Mouse (Mus musculus) embryonic facial prominence, embryonic 15.5 days (tissue): ENCODE results near the gene Asrgl1. TPM values are rescaled to one million over a fixed set of nuclear protein-coding genes. Genes with fewer than 3 reads are reported as not detected.
A peak's percentile ranks its signal among the peaks of the same experiment; 100 is the strongest.
"Not testable (repeated sequence)": the region's sequence is repeated elsewhere in the genome, so short reads cannot be mapped to it uniquely, and the experiment has no call there.

ENCODE experiments used
- ATAC-seq: fragments of 200-750 bp; cut with Nextera tagmentation; 2 replicates; pipeline ENCODE4 v1.8.0; 2017; ENCODE audit warnings: low read depth, moderate TSS enrichment; ENCODE audit not compliant: insufficient number of reproducible peaks, low FRiP score, low TSS enrichment
- H3K27ac ChIP-seq: fragments of 300-500 bp; sonication (generic); replicated peaks from 2 replicates; pipeline ENCODE4 v1.5.1; 2015; ENCODE audit warnings: mild to moderate bottlenecking, inconsistent platforms
- H3K27me3 ChIP-seq: fragments of 300-500 bp; sonication (generic); 2 replicates; pipeline ENCODE4 v1.6.1; 2015; ENCODE audit warnings: inconsistent platforms
- H3K36me3 ChIP-seq: fragments of 300-500 bp; sonication (generic); 2 replicates; pipeline ENCODE4 v1.6.1; 2015; ENCODE audit warnings: mild to moderate bottlenecking, inconsistent platforms
- H3K4me1 ChIP-seq: fragments of 300-500 bp; sonication (generic); 2 replicates; pipeline ENCODE4 v1.6.1; 2015; ENCODE audit warnings: inconsistent platforms
- H3K4me2 ChIP-seq: fragments of 300-500 bp; sonication (generic); replicated peaks from 2 replicates; pipeline ENCODE4 v1.6.1; 2015; ENCODE audit warnings: mild to moderate bottlenecking, inconsistent platforms
- H3K4me3 ChIP-seq: fragments of 300-500 bp; sonication (generic); replicated peaks from 2 replicates; pipeline ENCODE4 v1.5.1; 2015; ENCODE audit warnings: mild to moderate bottlenecking, inconsistent platforms
- H3K9ac ChIP-seq: fragments of 300-500 bp; sonication (generic); 2 replicates; pipeline ENCODE4 v1.6.1; 2015; ENCODE audit warnings: inconsistent platforms
- H3K9me3 ChIP-seq: fragments of 300-500 bp; sonication (generic); replicated peaks from 2 replicates; pipeline ENCODE4 v1.6.1; 2016; ENCODE audit warnings: inconsistent platforms
- WGBS: fragments of 180-500 bp; shearing (Covaris S2); methylation state at CpG from one replicate; pipeline ENCODE4 v1.1.7; 2015; 5-methylcytosine and 5-hydroxymethylcytosine counted together
- polyA plus RNA-seq: library from polyadenylated mRNA; unstranded; fragments of >200 nt; fragmentation: Nextera tagmentation; extraction: Ambion mirVana; gene quantifications from 2 replicates; pipeline ENCODE4 v1.2.1, GENCODE M21; 2015

Gene Asrgl1
- polyA plus RNA-seq, 1 experiment from 2014 or later, result 14.1 TPM

GRCm38 (mm10) chr19:9101062-9101457 is 34.4 kb downstream of the Asrgl1 start:
- Histone ChIP-seq H3K4me2 (no peak overlapping the region), H3K4me1 (peaks cover 18% of the 10 kb centered on the region), H3K27me3 (no peaks in the 10 kb centered on the region), H3K36me3 (no peaks in the 10 kb centered on the region), H3K27ac (no peak overlapping the region), H3K9me3 (no peaks in the 10 kb centered on the region), H3K4me3 (no peak overlapping the region), H3K9ac (no peak overlapping the region)
- ATAC-seq, result no peak
- WGBS, result 70% methylated on average over 2 of the region's 2 CpGs

- no peak overlapping the region for H3K4me2 ChIP-seq
- H3K9me3 ChIP-seq, result no peaks in the 10 kb centered on the region
- no peaks in the 10 kb centered on the region for H3K27me3 ChIP-seq
- 81% methylated on average over 17 of the region's 17 CpGs for WGBS
- no peak overlapping the region for H3K9ac ChIP-seq
- no peak for ATAC-seq
- no peak overlapping the region for H3K4me3 ChIP-seq
- H3K27ac ChIP-seq, result no peak overlapping the region
- H3K4me1 ChIP-seq, result peaks cover 12% of the 10 kb centered on the region
- H3K36me3 ChIP-seq, result no peaks in the 10 kb centered on the region
Observed at GRCm38 (mm10) chr19:9100297-9101061, 35.0 kb downstream of the Asrgl1 start.

- peaks cover 6% of the 10 kb centered on the region for H3K4me1 ChIP-seq
- H3K9ac ChIP-seq, result no peak overlapping the region
- no peak overlapping the region for H3K4me3 ChIP-seq
- WGBS, result 83% methylated on average over 8 of the region's 8 CpGs
- H3K27ac ChIP-seq, result no peak overlapping the region
- H3K36me3 ChIP-seq, result no peaks in the 10 kb centered on the region
- no peak overlapping the region for H3K4me2 ChIP-seq
- H3K9me3 ChIP-seq, result no peaks in the 10 kb centered on the region
- H3K27me3 ChIP-seq, result no peaks in the 10 kb centered on the region
- no peak for ATAC-seq
Observed at GRCm38 (mm10) chr19:9099751-9100150, 35.7 kb downstream of the Asrgl1 start.

GRCm38 (mm10) chr19:9097441-9097840 is 38.0 kb downstream of the Asrgl1 start:
- H3K9me3 ChIP-seq, result no peaks in the 10 kb centered on the region
- ATAC-seq, result no peak
- H3K4me1 ChIP-seq, result no peaks in the 10 kb centered on the region
- H3K27me3 ChIP-seq, result no peaks in the 10 kb centered on the region
- no peak overlapping the region for H3K4me2 ChIP-seq
- no peak overlapping the region for H3K27ac ChIP-seq
- no peaks in the 10 kb centered on the region for H3K36me3 ChIP-seq
- H3K4me3 ChIP-seq, result no peak overlapping the region
- 84% methylated on average over 13 of the region's 13 CpGs for WGBS
- no peak overlapping the region for H3K9ac ChIP-seq

GRCm38 (mm10) chr19:9095111-9095510 is 40.3 kb downstream of the Asrgl1 start:
- no peaks in the 10 kb centered on the region for H3K27me3 ChIP-seq

GRCm38 (mm10) chr19:9090709-9091108 is 44.7 kb downstream of the Asrgl1 start:
- Histone ChIP-seq H3K4me1 (no peaks in the 10 kb centered on the region), H3K27ac (no peak overlapping the region), H3K36me3 (no peaks in the 10 kb centered on the region), H3K4me3 (no peak overlapping the region), H3K27me3 (no peaks in the 10 kb centered on the region), H3K9me3 (no peaks in the 10 kb centered on the region), H3K9ac (no peak overlapping the region), H3K4me2 (no peak overlapping the region)
- 40% methylated on average over 2 of the region's 2 CpGs for WGBS
- no peak for ATAC-seq

More at GRCm38 (mm10) chr19:9095111-9095510, 40.3 kb downstream of the Asrgl1 start:
- no peak for ATAC-seq
- no peak overlapping the region for H3K27ac ChIP-seq
- no peak overlapping the region for H3K4me3 ChIP-seq
- H3K36me3 ChIP-seq, result no peaks in the 10 kb centered on the region
- H3K9me3 ChIP-seq, result no peaks in the 10 kb centered on the region
- no peak overlapping the region for H3K9ac ChIP-seq
- H3K4me1 ChIP-seq, result no peaks in the 10 kb centered on the region
- 71% methylated on average over 5 of the region's 5 CpGs for WGBS
- no peak overlapping the region for H3K4me2 ChIP-seq

GRCm38 (mm10) chr19:9090191-9090590 is 45.2 kb downstream of the Asrgl1 start:
- H3K9ac ChIP-seq, result no peak overlapping the region
- ATAC-seq, result no peak
- H3K27ac ChIP-seq, result no peak overlapping the region
- no peaks in the 10 kb centered on the region for H3K9me3 ChIP-seq
- 63% methylated on average over 4 of the region's 4 CpGs for WGBS
- no peaks in the 10 kb centered on the region for H3K4me1 ChIP-seq
- H3K4me3 ChIP-seq, result no peak overlapping the region
- H3K4me2 ChIP-seq, result no peak overlapping the region
- H3K36me3 ChIP-seq, result no peaks in the 10 kb centered on the region
- H3K27me3 ChIP-seq, result no peaks in the 10 kb centered on the region

- H3K4me2 ChIP-seq, result no peak within 1 kb of the TSS
- 79% methylated on average over 4 of the region's 4 CpGs for WGBS
- no peak within 1 kb of the TSS for H3K4me3 ChIP-seq
- H3K27ac ChIP-seq, result no peak within 1 kb of the TSS
- no peaks in the 10 kb centered on the region for H3K36me3 ChIP-seq
- H3K9me3 ChIP-seq, result no peaks in the 10 kb centered on the region
- ATAC-seq, result no peak
- no peak within 1 kb of the TSS for H3K9ac ChIP-seq
- peaks cover under 1% of the 10 kb centered on the region; the same call in 1 of the 2 replicates for H3K4me1 ChIP-seq
- no peaks in the 10 kb centered on the region for H3K27me3 ChIP-seq
Observed at GRCm38 (mm10) chr19:9087821-9088220, 47.6 kb downstream of the Asrgl1 start, which contains the start of gene Scgb1a1. Scgb1a1 (minus strand) TSS chr19:9087958.

GRCm38 (mm10) chr19:9083892-9084291 is 51.5 kb downstream of the Asrgl1 start:
- not testable (repeated sequence) for H3K4me2 ChIP-seq, H3K27ac ChIP-seq, ATAC-seq, H3K27me3 ChIP-seq, H3K36me3 ChIP-seq, H3K4me3 ChIP-seq, H3K9ac ChIP-seq, H3K9me3 ChIP-seq
- peaks cover 21% of the 10 kb centered on the region for H3K4me1 ChIP-seq
- 76% methylated on average over 2 of the region's 2 CpGs for WGBS

- H3K27ac ChIP-seq, result no peak overlapping the region
- H3K27me3 ChIP-seq, result no peaks in the 10 kb centered on the region
- no peak overlapping the region; the same call in 1 of the 2 replicates for H3K4me2 ChIP-seq
- H3K4me1 ChIP-seq, result peaks cover 21% of the 10 kb centered on the region
- H3K9ac ChIP-seq, result 0 out of 2 replicates have a peak overlapping the region, but pooled peaks have one; percentile 1
- no peak overlapping the region; the same call in 1 of the 2 replicates for H3K4me3 ChIP-seq
- ATAC-seq, result no peak
- no peaks in the 10 kb centered on the region for H3K9me3 ChIP-seq
- no peaks in the 10 kb centered on the region for H3K36me3 ChIP-seq
- 80% methylated on average over 2 of the region's 2 CpGs for WGBS
Observed at GRCm38 (mm10) chr19:9083010-9083355, 52.5 kb downstream of the Asrgl1 start.

GRCm38 (mm10) chr19:9082191-9083009 is 53.0 kb downstream of the Asrgl1 start:
- Histone ChIP-seq H3K27ac (0 out of 2 replicates have a peak overlapping the region, but pooled peaks have one; percentile 31), H3K4me2 (peak overlapping the region; percentile 36), H3K9me3 (no peaks in the 10 kb centered on the region), H3K4me3 (peak overlapping the region; percentile 15; the same call in 1 of the 2 replicates), H3K36me3 (no peaks in the 10 kb centered on the region), H3K27me3 (no peaks in the 10 kb centered on the region), H3K4me1 (peaks cover 21% of the 10 kb centered on the region), H3K9ac (0 out of 2 replicates have a peak overlapping the region, but pooled peaks have one; percentile 1)
- WGBS, result 16% methylated on average over 23 of the region's 23 CpGs
- peak; percentile 91 for ATAC-seq
